Mouse (Mus musculus) E14TG2a.4 (cell line): Measurements from ENCODE around the gene Cers1.
A peak's percentile ranks its signal among the peaks of the same experiment; 100 is the strongest.

ENCODE experiments used
- H3K27me3 ChIP-seq: 2 replicates; pipeline ENCODE4 v1.6.1; 2014; ENCODE audit warnings: low read length, control low read depth; ENCODE audit not compliant: insufficient read depth
- H3K36me3 ChIP-seq: 2 replicates; pipeline ENCODE4 v1.6.1; 2014; ENCODE audit warnings: low read length, control low read depth; ENCODE audit not compliant: insufficient read depth
- H3K4me1 ChIP-seq: replicated peaks from 2 replicates; pipeline ENCODE4 v1.6.1; 2014; ENCODE audit warnings: low read depth, low read length, control low read depth
- H3K4me3 ChIP-seq: replicated peaks from 2 replicates; pipeline ENCODE4 v1.5.1; 2014; ENCODE audit warnings: mild to moderate bottlenecking, low read length
- H3K9me3 ChIP-seq: 2 replicates; pipeline ENCODE4 v1.6.1; 2014; ENCODE audit warnings: low read length, control low read depth
- CTCF ChIP-seq: conservative IDR thresholded peaks from 2 replicates; pipeline ENCODE4 v1.5.1; 2014; ENCODE audit warnings: low read length
- NANOG ChIP-seq: IDR thresholded peaks from 2 replicates; pipeline ENCODE4 v1.6.1; 2014; ENCODE audit warnings: borderline replicate concordance, low read length, mixed read lengths
- POU5F1 ChIP-seq: IDR thresholded peaks from 2 replicates; pipeline ENCODE4 v1.6.1; 2014; ENCODE audit warnings: low read length, borderline replicate concordance

Cers1 gene

GRCm38 (mm10) chr8:70279266-70279665 is 36.3 kb upstream of the Cers1 start:
- H3K9me3 ChIP-seq = no peaks in the 10 kb centered on the region
- TF ChIP-seq NANOG (no peak), POU5F1 (no peak), CTCF (no peak)

DNA sequence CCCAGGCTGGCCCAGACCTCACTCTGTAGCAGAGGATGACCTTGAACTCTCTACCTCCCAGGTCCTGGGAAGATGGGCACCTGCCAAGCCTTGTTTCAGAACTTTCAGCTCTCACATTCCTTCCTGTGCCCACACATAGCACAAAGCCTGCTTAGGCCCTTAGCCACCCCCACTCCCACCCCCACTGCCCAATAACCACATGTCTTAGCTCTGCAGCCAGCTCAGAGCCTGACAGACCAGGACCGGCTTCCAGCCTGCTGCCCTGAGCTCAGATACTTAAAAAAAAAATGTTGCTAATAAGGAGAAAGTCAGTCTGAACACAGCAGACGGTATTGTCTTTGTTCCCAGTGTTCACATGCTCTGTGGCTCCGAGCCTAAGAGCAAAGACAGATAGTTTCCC is 34.6 kb upstream of the Cers1 start:
- TF ChIP-seq NANOG (no peak), POU5F1 (no peak)
- H3K27me3 ChIP-seq = no peaks in the 10 kb centered on the region

More at GRCm38 (mm10) chr8:70279266-70279665, 36.3 kb upstream of the Cers1 start:
- peaks cover 83% of the 10 kb centered on the region for H3K4me1 ChIP-seq
- H3K36me3 ChIP-seq = 0 out of 2 replicates have a peak, but pooled peaks cover 1% of the 10 kb centered on the region
- no peaks in the 10 kb centered on the region for H3K27me3 ChIP-seq
- H3K4me3 ChIP-seq = peak overlapping the region; percentile 80

DNA sequence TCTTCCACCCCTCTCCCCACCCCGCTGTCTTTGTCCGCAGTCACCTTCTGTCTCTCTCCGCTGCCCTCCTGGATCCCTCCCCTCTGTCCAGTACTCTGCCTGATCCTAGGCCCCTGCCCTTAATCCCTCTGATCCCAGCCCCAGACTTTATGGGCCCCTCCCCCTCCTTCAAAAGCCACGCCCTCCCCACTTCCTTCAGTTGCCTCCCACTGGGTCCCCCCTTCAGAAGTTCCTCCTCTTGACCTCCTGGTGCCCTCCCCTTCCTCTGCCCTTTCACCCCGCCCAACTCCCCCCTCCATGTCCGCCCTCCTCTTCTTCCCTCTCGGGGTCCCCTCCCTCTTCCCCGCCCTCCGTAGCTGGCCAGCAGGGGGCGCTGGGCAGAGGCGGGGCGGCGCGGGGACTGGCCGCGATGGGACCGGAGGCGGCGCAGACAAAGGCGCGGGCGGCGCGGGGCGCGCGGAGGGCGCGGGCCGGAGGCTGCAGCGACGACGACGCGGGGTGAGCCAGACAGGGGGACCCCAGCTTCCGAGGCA is 32.9 kb upstream of the Cers1 start, which contains the start of gene Homer3:
Gene Homer3, plus strand, starts transcription at position 225 of the 533 bp plus-strand sequence.
- no peak for TF ChIP-seq NANOG
- TF ChIP-seq CTCF = 0 out of 2 replicates have a peak, but pooled peaks have one; percentile 13
- peaks cover 73% of the 10 kb centered on the region for H3K4me1 ChIP-seq
- no peaks in the 10 kb centered on the region for H3K9me3 ChIP-seq
- no peaks in the 10 kb centered on the region for H3K27me3 ChIP-seq
- H3K36me3 ChIP-seq = peaks cover 34% of the 10 kb centered on the region
- peak within 1 kb of the TSS; percentile 94 for H3K4me3 ChIP-seq

More for the DNA sequence above, 34.6 kb upstream of the Cers1 start:
- no peaks in the 10 kb centered on the region for H3K9me3 ChIP-seq
- peak overlapping the region; percentile 1; the same call in 1 of the 2 replicates for H3K4me3 ChIP-seq
- H3K36me3 ChIP-seq = peaks cover 18% of the 10 kb centered on the region
- peaks cover 87% of the 10 kb centered on the region for H3K4me1 ChIP-seq

DNA sequence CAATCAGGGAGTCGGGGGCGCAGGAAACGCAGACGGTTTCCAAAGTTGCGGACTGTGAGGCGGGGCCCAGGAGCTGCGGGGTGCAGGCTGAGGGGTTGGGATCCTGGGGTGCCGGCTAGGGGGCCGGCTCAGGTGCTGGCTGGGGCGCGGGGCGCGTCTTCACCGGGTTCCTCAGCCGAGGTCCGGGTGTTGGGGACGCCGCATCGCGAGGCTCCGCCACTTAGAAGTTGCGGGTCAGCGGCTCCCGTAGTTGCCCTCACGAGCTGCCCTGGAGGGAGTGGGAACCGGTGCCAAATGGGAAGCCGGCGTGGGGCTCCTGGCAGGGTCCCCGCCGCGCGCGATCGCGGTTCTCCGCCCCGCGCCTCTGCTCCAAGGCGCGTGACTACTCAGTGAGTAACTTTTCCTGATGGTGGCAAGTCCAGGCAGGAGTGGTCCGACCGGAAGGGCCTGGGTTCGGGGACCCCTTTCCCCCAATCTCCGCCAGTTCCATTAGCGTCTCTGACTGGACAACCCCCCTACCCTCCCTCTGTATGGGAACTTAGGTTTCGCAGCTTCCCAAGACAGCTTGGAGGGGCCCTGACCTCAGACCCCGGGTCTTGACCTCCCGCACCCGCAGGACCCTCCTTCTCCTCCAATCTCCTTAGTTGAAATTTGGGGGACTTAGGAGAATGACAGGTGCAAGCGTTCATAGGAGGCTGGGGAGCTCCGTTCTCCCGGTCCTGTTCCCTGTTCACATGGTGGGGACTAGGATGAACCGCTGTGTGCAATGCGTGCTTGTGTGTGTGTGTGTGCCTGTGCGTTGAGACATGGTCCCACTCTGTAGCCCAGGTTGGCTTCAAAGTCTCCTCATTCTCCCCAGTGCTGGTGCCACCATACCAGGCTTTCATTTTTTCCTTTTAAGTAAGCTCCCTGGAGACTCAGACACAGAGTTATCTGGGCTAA is 32.2 kb upstream of the Cers1 start:
- Histone ChIP-seq H3K4me3 (peak overlapping the region; percentile 94), H3K27me3 (no peaks in the 10 kb centered on the region), H3K36me3 (peaks cover 40% of the 10 kb centered on the region), H3K9me3 (no peaks in the 10 kb centered on the region), H3K4me1 (peaks cover 66% of the 10 kb centered on the region)
- TF ChIP-seq POU5F1 = no peak

DNA sequence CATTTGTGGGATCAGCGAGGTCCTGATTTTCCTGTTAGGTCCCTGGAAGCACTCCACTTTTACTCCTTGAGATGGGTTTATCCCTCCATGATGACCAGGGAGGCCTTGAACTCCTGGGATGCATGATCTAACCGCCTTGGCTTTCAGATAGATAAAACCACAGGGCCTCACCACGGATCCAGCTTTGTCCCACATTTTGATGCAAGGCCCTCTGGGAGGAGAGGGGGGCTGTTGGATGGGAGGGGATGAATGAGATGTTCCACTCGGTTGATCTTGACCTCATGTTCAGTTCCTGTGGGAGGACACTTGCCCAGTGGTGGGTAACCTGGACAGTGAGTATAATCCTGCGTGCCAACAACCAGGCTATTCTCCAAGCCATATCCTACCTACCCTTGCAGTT is 31.2 kb upstream of the Cers1 start:
- Histone ChIP-seq H3K4me3 (0 out of 2 replicates have a peak overlapping the region, but pooled peaks have one; percentile 17), H3K27me3 (no peaks in the 10 kb centered on the region), H3K9me3 (no peaks in the 10 kb centered on the region), H3K36me3 (peaks cover 48% of the 10 kb centered on the region), H3K4me1 (peaks cover 57% of the 10 kb centered on the region)
- TF ChIP-seq POU5F1 (no peak), NANOG (no peak), CTCF (no peak)

DNA sequence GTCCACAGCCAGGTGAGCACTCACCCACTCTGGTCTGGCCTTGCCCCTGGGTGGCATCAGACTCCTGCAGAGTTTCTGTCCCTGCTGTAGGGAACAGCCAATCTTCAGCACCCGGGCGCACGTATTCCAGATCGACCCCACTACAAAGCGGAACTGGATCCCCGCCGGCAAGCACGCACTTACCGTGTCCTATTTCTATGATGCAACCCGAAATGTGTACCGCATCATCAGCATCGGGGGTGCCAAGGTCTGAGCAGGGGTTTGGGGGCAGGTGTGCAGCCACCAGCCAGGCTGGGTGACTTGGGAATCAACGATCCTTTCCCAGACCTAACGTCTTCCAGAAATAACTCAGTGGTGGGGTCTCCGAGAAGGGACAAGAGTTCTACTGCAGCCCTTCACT is 30.3 kb upstream of the Cers1 start:
- TF ChIP-seq NANOG = no peak
- TF ChIP-seq POU5F1 = no peak
- TF ChIP-seq CTCF = no peak
- Histone ChIP-seq H3K36me3 (peaks cover 55% of the 10 kb centered on the region), H3K27me3 (no peaks in the 10 kb centered on the region), H3K4me1 (peaks cover 55% of the 10 kb centered on the region), H3K9me3 (no peaks in the 10 kb centered on the region), H3K4me3 (no peak overlapping the region; the same call in 1 of the 2 replicates)

- no peak for TF ChIP-seq POU5F1
- peak; percentile 57 for TF ChIP-seq CTCF
- TF ChIP-seq NANOG = no peak
- H3K27me3 ChIP-seq = no peaks in the 10 kb centered on the region
Observed at GRCm38 (mm10) chr8:70286737-70287136, 28.8 kb upstream of the Cers1 start.

DNA sequence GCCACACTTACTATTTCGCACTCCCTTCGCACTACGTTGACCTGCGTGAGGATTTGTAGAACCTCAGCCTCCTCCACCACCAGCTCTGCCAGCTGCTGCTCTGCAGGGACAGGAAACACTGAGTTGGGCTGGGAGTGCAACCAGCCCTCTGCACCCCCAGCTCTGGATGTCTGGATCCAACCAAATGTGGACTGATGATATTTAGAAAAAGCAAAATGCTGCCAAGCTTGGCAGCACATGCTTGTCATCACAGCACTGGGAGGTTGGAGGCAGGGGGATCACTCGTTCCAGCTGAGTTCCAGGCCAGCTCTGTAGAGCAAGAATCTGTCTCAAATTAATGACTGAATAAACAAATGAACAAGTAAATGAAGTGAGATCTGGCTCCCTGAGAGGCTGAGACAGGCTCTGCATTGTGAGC is 21.6 kb upstream of the Cers1 start:
- H3K9me3 ChIP-seq = no peaks in the 10 kb centered on the region
- H3K36me3 ChIP-seq = peaks cover 93% of the 10 kb centered on the region
- peaks cover 56% of the 10 kb centered on the region for H3K4me1 ChIP-seq
- H3K27me3 ChIP-seq = no peaks in the 10 kb centered on the region
- TF ChIP-seq NANOG = no peak
- TF ChIP-seq CTCF = no peak
- no peak for TF ChIP-seq POU5F1
- H3K4me3 ChIP-seq = no peak overlapping the region

More at GRCm38 (mm10) chr8:70286737-70287136, 28.8 kb upstream of the Cers1 start:
- Histone ChIP-seq H3K4me3 (no peak overlapping the region), H3K36me3 (peaks cover 69% of the 10 kb centered on the region), H3K9me3 (no peaks in the 10 kb centered on the region), H3K4me1 (peaks cover 55% of the 10 kb centered on the region)
